In genomic region chr13:104816270-104816634, GRCm38 (mm10) we compare ENCODE assay signal across 8 mouse cellular contexts. TPM values are rescaled to one million over a fixed set of nuclear protein-coding genes. Genes with fewer than 3 reads are reported as not detected.
DNase-seq lines count a peak whose midpoint lies in the region; ATAC-seq lines count a peak whose summit lies in the region.

No protein-coding gene starts in this region.

- peak overlapping the region; percentile 98 for H3K27ac ChIP-seq in forebrain, embryonic 10.5 days
- no peak overlapping the region for H3K27ac ChIP-seq in limb, embryonic 11.5 days (replicated peaks; ENCODE audit: low read depth, low read length)
- no peak overlapping the region for H3K27ac ChIP-seq in neural tube, embryonic 13.5 days (replicated peaks)

- WGBS in forebrain, embryonic 10.5 days = 8% methylated on average over 8 of the region's 8 CpGs
- 11% methylated on average over 8 of the region's 8 CpGs for WGBS in limb, embryonic 11.5 days
- WGBS in neural tube, embryonic 13.5 days = 12% methylated on average over 8 of the region's 8 CpGs

- peak overlapping the region; percentile 40 for H3K4me2 ChIP-seq in limb, embryonic 11.5 days (ENCODE audit: low read depth, severe bottlenecking)
- H3K4me2 ChIP-seq in neural tube, embryonic 13.5 days = peak overlapping the region; percentile 59

- peak overlapping the region; percentile 85 for H3K9ac ChIP-seq in limb, embryonic 11.5 days (ENCODE audit: low read length)
- H3K9ac ChIP-seq in neural tube, embryonic 13.5 days = peak overlapping the region; percentile 88

- peak overlapping the region; percentile 76 for H3K4me3 ChIP-seq in erythroblast, embryonic 14.5 days (replicated peaks)
- H3K4me3 ChIP-seq in forebrain, embryonic 10.5 days = peak overlapping the region; percentile 84
- peak overlapping the region; percentile 77 for H3K4me3 ChIP-seq in limb, embryonic 11.5 days (ENCODE audit: low read depth, low read length)
- peak overlapping the region; percentile 78 for H3K4me3 ChIP-seq in neural tube, embryonic 13.5 days

- ATAC-seq in erythroblast, adult 5-6 weeks (replicated peaks; ENCODE audit: low FRiP score, poor library complexity, severe bottlenecking) = no peak
- peak; percentile 9 for ATAC-seq in CD4-positive, CD25-positive, alpha-beta regulatory T cell, adult 4 months
- 0 out of 2 replicates have a peak, but pooled peaks have one; percentile 10 for ATAC-seq in limb, embryonic 11.5 days (ENCODE audit: insufficient number of reproducible peaks, low FRiP score, low TSS enrichment, low read depth)
- no peak; the same call in 1 of the 2 replicates for ATAC-seq in neural tube, embryonic 13.5 days (ENCODE audit: low read depth)

- peaks cover 47% of the 10 kb centered on the region for H3K4me1 ChIP-seq in erythroblast, embryonic 14.5 days (ENCODE audit: control insufficient read depth)
- H3K4me1 ChIP-seq in forebrain, embryonic 10.5 days = peaks cover 32% of the 10 kb centered on the region
- no peaks in the 10 kb centered on the region for H3K4me1 ChIP-seq in limb, embryonic 11.5 days (ENCODE audit: control insufficient read depth, insufficient read depth, low read length)
- peaks cover 30% of the 10 kb centered on the region for H3K4me1 ChIP-seq in neural tube, embryonic 13.5 days (replicated peaks)

- peaks cover 17% of the 10 kb centered on the region for H3K36me3 ChIP-seq in erythroblast, embryonic 14.5 days (ENCODE audit: control insufficient read depth)
- H3K36me3 ChIP-seq in forebrain, embryonic 10.5 days (replicated peaks) = peaks cover 20% of the 10 kb centered on the region
- H3K36me3 ChIP-seq in limb, embryonic 11.5 days (ENCODE audit: control insufficient read depth, insufficient read depth, low read length) = no peaks in the 10 kb centered on the region
- no peaks in the 10 kb centered on the region for H3K36me3 ChIP-seq in neural tube, embryonic 13.5 days

- no peak for DNase-seq in forebrain, embryonic 10.5 days (ENCODE audit: extremely low spot score, low spot score)
- no peak for DNase-seq in limb, embryonic 11.5 days (ENCODE audit: low spot score)
- no peak for DNase-seq in retina, postnatal 1 day
- DNase-seq in right cerebral cortex, postnatal 10 days (ENCODE audit: low spot score in 2 of 2) = no peak

- no peaks in the 10 kb centered on the region for H3K9me3 ChIP-seq in erythroblast, embryonic 14.5 days (ENCODE audit: control insufficient read depth, low read length)
- no peaks in the 10 kb centered on the region for H3K9me3 ChIP-seq in forebrain, embryonic 10.5 days
- no peaks in the 10 kb centered on the region for H3K9me3 ChIP-seq in limb, embryonic 11.5 days (ENCODE audit: control insufficient read depth, low read length)
- no peaks in the 10 kb centered on the region for H3K9me3 ChIP-seq in neural tube, embryonic 13.5 days

- H3K27me3 ChIP-seq in erythroblast, embryonic 14.5 days (ENCODE audit: control insufficient read depth) = no peaks in the 10 kb centered on the region
- no peaks in the 10 kb centered on the region for H3K27me3 ChIP-seq in forebrain, embryonic 10.5 days (ENCODE audit: poor library complexity, severe bottlenecking)
- H3K27me3 ChIP-seq in limb, embryonic 11.5 days (ENCODE audit: control insufficient read depth, insufficient read depth, low read length) = no peaks in the 10 kb centered on the region
- H3K27me3 ChIP-seq in neural tube, embryonic 13.5 days = no peaks in the 10 kb centered on the region

RNA-seq across cellular contexts. Expression of gene Cwc27, which starts 0.7 kb away (rescaled TPM):
- polyA plus RNA-seq in erythroblast, embryonic 14.5 days (2012) = 0.06 and 0.13 TPM in 2 replicates
- total RNA-seq in erythroblast, adult 5-6 weeks (2015; ENCODE audit: low replicate concordance) = 7.5 and 9.0 TPM in 2 replicates
- 12.1 and 14.7 TPM in 2 replicates for total RNA-seq in erythroblast, adult 5-6 weeks (2017; ENCODE audit: low replicate concordance)
- 10 to 100 TPM; 37.9 to 48.4 TPM for polyA plus RNA-seq in CD4-positive, CD25-positive, alpha-beta regulatory T cell, adult 4 months (2017; shearing (Covaris generic))
- 33.6 and 35.1 TPM in 2 replicates for polyA plus RNA-seq in forebrain, embryonic 10.5 days (2016; fragmentation: Nextera tagmentation; extraction: Ambion mirVana)
- polyA plus RNA-seq in limb, embryonic 11.5 days (2014; fragmentation: Nextera tagmentation; extraction: Ambion mirVana) = 32.2 and 35.2 TPM in 2 replicates
- 24.6 and 25.8 TPM in 2 replicates for polyA plus RNA-seq in neural tube, embryonic 13.5 days (2015; fragmentation: Nextera tagmentation; extraction: Ambion mirVana)

RNA-seq across cellular contexts. Expression of gene Srek1ip1, which starts 24.0 kb away (rescaled TPM):
- 0.21 and 0.25 TPM in 2 replicates for polyA plus RNA-seq in erythroblast, embryonic 14.5 days (2012)
- 5.6 and 6.5 TPM in 2 replicates for total RNA-seq in erythroblast, adult 5-6 weeks (2015; ENCODE audit: low replicate concordance)
- total RNA-seq in erythroblast, adult 5-6 weeks (2017; ENCODE audit: low replicate concordance) = 12.1 and 22.0 TPM in 2 replicates
- 10 to 100 TPM; 10.7 to 19.2 TPM for polyA plus RNA-seq in CD4-positive, CD25-positive, alpha-beta regulatory T cell, adult 4 months (2017; shearing (Covaris generic))
- 18.3 and 20.0 TPM in 2 replicates for polyA plus RNA-seq in forebrain, embryonic 10.5 days (2016; fragmentation: Nextera tagmentation; extraction: Ambion mirVana)
- 23.0 and 25.1 TPM in 2 replicates for polyA plus RNA-seq in limb, embryonic 11.5 days (2014; fragmentation: Nextera tagmentation; extraction: Ambion mirVana)
- polyA plus RNA-seq in neural tube, embryonic 13.5 days (2015; fragmentation: Nextera tagmentation; extraction: Ambion mirVana) = 17.5 and 19.3 TPM in 2 replicates

RNA-seq across cellular contexts. Expression of gene Shisal2b, which starts 47.4 kb away (rescaled TPM):
- not detected in 2 replicates for polyA plus RNA-seq in erythroblast, embryonic 14.5 days (2012)
- not detected in 2 replicates for total RNA-seq in erythroblast, adult 5-6 weeks (2015; ENCODE audit: low replicate concordance)
- total RNA-seq in erythroblast, adult 5-6 weeks (2017; ENCODE audit: low replicate concordance) = not detected in 2 replicates
- under 1 TPM in 1 of 2 experiments, not detected in 1; 0.54 TPM for polyA plus RNA-seq in CD4-positive, CD25-positive, alpha-beta regulatory T cell, adult 4 months (2017; shearing (Covaris generic))
- polyA plus RNA-seq in forebrain, embryonic 10.5 days (2016; fragmentation: Nextera tagmentation; extraction: Ambion mirVana) = 0.71 TPM in 1 of 2 replicates, not detected in the other
- not detected in 2 replicates for polyA plus RNA-seq in limb, embryonic 11.5 days (2014; fragmentation: Nextera tagmentation; extraction: Ambion mirVana)
- polyA plus RNA-seq in neural tube, embryonic 13.5 days (2015; fragmentation: Nextera tagmentation; extraction: Ambion mirVana) = 0.71 and 0.72 TPM in 2 replicates

Comparison
In these comparisons a context has a peak if more than half of its experiments do, and no peak if none do; other contexts are left out.
1. ATAC-seq: peak in CD4-positive, CD25-positive, alpha-beta regulatory T cell, adult 4 months (single experiment) and limb, embryonic 11.5 days (single experiment); none in erythroblast, adult 5-6 weeks (single experiment) and neural tube, embryonic 13.5 days (single experiment).
2. RNA of gene Cwc27, which starts 0.7 kb away (polyA plus RNA-seq): 37.9 to 48.4 TPM in CD4-positive, CD25-positive, alpha-beta regulatory T cell, adult 4 months, 33.6 to 35.1 TPM in forebrain, embryonic 10.5 days, 32.2 to 35.2 TPM in limb, embryonic 11.5 days and 24.6 to 25.8 TPM in neural tube, embryonic 13.5 days; 0.06 to 0.13 TPM in erythroblast, embryonic 14.5 days; every median in the first group is over 10 times any median in the second.
3. Peak in every context shown above with its lines, with median percentiles within 50 percentile points of each other: H3K4me3 ChIP-seq.